Mouse (Mus musculus) liver, postnatal 0 days (tissue): ENCODE data around the gene Pxmp4. TPM values are rescaled to one million over a fixed set of nuclear protein-coding genes. Genes with fewer than 3 reads are reported as not detected.

Experiments
- ATAC-seq: fragments of 200-750 bp; cut with Nextera tagmentation; 2 replicates; pipeline ENCODE4 v1.8.0; 2017; ENCODE audit warnings: mild to moderate bottlenecking, moderate library complexity
- DNase-seq: peaks from one replicate; pipeline ENCODE4 v3.0.0-alpha.2; 2016
- H3K27ac ChIP-seq: fragments of 300-500 bp; sonication (generic); 2 replicates; pipeline ENCODE4 v1.5.1; 2014; ENCODE audit warnings: antibody characterized with exemption, moderate library complexity, mild to moderate bottlenecking, low read depth
- H3K27me3 ChIP-seq: fragments of 300-500 bp; sonication (generic); 2 replicates; pipeline ENCODE4 v1.6.1; 2014; ENCODE audit warnings: low read length, control low read depth, mixed read lengths; ENCODE audit not compliant: insufficient read depth
- H3K36me3 ChIP-seq: fragments of 300-500 bp; sonication (generic); replicated peaks from 2 replicates; pipeline ENCODE4 v1.6.1; 2014; ENCODE audit warnings: mild to moderate bottlenecking, control low read depth, low read length, moderate library complexity, mixed read lengths; ENCODE audit not compliant: insufficient read depth
- H3K4me1 ChIP-seq: fragments of 300-500 bp; sonication (generic); 2 replicates; pipeline ENCODE4 v1.6.1; 2014; ENCODE audit warnings: antibody characterized with exemption, mild to moderate bottlenecking, control low read depth; ENCODE audit not compliant: insufficient read depth
- H3K4me2 ChIP-seq: fragments of 300-500 bp; sonication (generic); 2 replicates; pipeline ENCODE4 v1.6.1; 2014; ENCODE audit warnings: low read depth, mild to moderate bottlenecking, low read length, moderate library complexity, mixed read lengths
- H3K4me3 ChIP-seq: fragments of 300-500 bp; sonication (generic); 2 replicates; pipeline ENCODE4 v1.5.1; 2014; ENCODE audit warnings: low read depth, low read length
- H3K9ac ChIP-seq: fragments of 300-500 bp; sonication (generic); replicated peaks from 2 replicates; pipeline ENCODE4 v1.6.1; 2014; ENCODE audit warnings: mild to moderate bottlenecking, moderate library complexity
- H3K9me3 ChIP-seq: fragments of 300-500 bp; sonication (generic); 2 replicates; pipeline ENCODE4 v1.6.1; 2016; ENCODE audit warnings: mild to moderate bottlenecking, control low read depth, low read length, mixed read lengths
- CTCF ChIP-seq: sonication (generic); IDR thresholded peaks from 2 replicates; pipeline ENCODE4 v1.5.1; 2016; ENCODE audit warnings: antibody characterized with exemption, low read depth
- EP300 ChIP-seq: IDR thresholded peaks from 2 replicates; pipeline ENCODE4 v1.6.1; 2016; ENCODE audit warnings: antibody characterized with exemption, low read depth, mild to moderate bottlenecking
- WGBS: fragments of 180-500 bp; shearing (Covaris S2); extraction: QIAGEN DNeasy Blood & Tissue Kit; methylation state at CpG from one replicate; pipeline ENCODE4 v1.1.7; 2014; ENCODE audit not compliant: insufficient replicate concordance; 5-methylcytosine and 5-hydroxymethylcytosine counted together
- polyA plus RNA-seq: library from polyadenylated mRNA; unstranded; fragments of >200 nt; fragmentation: Nextera tagmentation; extraction: Ambion mirVana; gene quantifications from 2 replicates; pipeline ENCODE4 v1.2.1, GENCODE M21; 2015

Pxmp4 gene
- polyA plus RNA-seq, 1 experiment from 2014 or later = 68.5 TPM

- H3K36me3 ChIP-seq = no peaks in the 10 kb centered on the region
- no peak for ATAC-seq
- H3K4me1 ChIP-seq = peaks cover 26% of the 10 kb centered on the region
- H3K27ac ChIP-seq = peak overlapping the region; percentile 39; the same call in 1 of the 2 replicates
- H3K4me2 ChIP-seq = peak overlapping the region; percentile 50
- WGBS = 41% methylated on average over 5 of the region's 5 CpGs
- no peaks in the 10 kb centered on the region for H3K9me3 ChIP-seq
- no peak overlapping the region for H3K9ac ChIP-seq
- DNase-seq = no peak
- no peaks in the 10 kb centered on the region for H3K27me3 ChIP-seq
- TF ChIP-seq EP300 (no peak), CTCF (no peak)
- H3K4me3 ChIP-seq = no peak overlapping the region
Measured at GRCm38 (mm10) chr2:154615674-154616073, 12.2 kb upstream of the Pxmp4 start.

DNA sequence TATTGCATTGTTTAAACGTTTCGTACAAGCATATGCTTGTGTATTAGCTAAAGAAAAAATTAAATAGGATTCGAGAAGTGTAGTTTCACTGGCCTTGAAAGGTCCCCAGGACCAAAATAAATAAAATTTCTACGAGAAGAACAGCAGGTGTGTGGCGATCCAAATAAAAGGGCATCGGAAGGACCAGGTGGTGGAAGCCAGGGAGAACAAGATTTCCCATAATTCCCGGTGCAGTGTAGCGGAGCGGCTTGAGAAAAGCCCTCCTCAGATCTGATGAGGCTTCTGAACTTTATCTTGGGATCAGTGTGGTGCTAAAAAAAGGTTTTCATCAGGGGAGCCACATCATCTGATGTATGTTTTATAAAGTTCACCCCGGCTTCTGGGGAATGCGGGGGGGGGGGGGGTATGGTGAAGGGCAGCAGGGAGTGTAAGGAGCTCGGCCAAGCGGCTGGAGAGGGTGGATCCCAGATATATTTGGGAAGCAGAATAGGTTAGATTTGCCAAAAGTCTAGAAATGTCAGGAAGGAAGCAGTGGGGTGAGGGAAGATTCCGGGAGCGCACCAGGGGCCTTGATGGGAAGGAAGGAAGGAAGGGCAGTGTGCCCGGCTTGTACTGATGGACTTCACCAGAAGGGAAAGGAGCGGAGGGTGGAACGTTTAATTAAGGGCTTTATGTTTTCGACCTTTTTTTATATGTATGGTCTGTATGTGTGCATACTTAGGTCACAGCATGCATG lies 11.5 kb upstream of the Pxmp4 start:
- TF ChIP-seq CTCF = no peak
- TF ChIP-seq EP300 = no peak

GRCm38 (mm10) chr2:154613118-154614115 lies 9.9 kb upstream of the Pxmp4 start, which contains the start of the genes Zfp341 and 4930519P11Rik:
TSS of gene Zfp341 (plus strand) at chr2:154613297.
TSS of gene 4930519P11Rik (minus strand) at chr2:154613437.
- H3K9me3 ChIP-seq = no peaks in the 10 kb centered on the region
- peak; percentile 92 for DNase-seq
- H3K27ac ChIP-seq = peak within 1 kb of the TSS; percentile 91
- under 1% methylated on average over 65 of the region's 98 CpGs for WGBS
- peak within 1 kb of the TSS; percentile 62 for H3K4me3 ChIP-seq
- TF ChIP-seq CTCF (peak; percentile 87), EP300 (no peak)
- ATAC-seq = peak; percentile 86
- peak within 1 kb of the TSS; percentile 93 for H3K4me2 ChIP-seq
- no peaks in the 10 kb centered on the region for H3K36me3 ChIP-seq
- H3K4me1 ChIP-seq = peaks cover 36% of the 10 kb centered on the region
- H3K27me3 ChIP-seq = no peaks in the 10 kb centered on the region
- H3K9ac ChIP-seq = peak within 1 kb of the TSS; percentile 78

More for the DNA sequence above, 11.5 kb upstream of the Pxmp4 start:
- no peak overlapping the region for H3K4me3 ChIP-seq
- no peaks in the 10 kb centered on the region for H3K36me3 ChIP-seq
- H3K4me1 ChIP-seq = peaks cover 30% of the 10 kb centered on the region
- no peak for DNase-seq
- H3K27me3 ChIP-seq = no peaks in the 10 kb centered on the region
- H3K9me3 ChIP-seq = no peaks in the 10 kb centered on the region
- peak overlapping the region; percentile 50 for H3K4me2 ChIP-seq
- no peak for ATAC-seq
- no peak overlapping the region for H3K9ac ChIP-seq
- 55% methylated on average over 19 of the region's 19 CpGs for WGBS
- peak overlapping the region; percentile 39; the same call in 1 of the 2 replicates for H3K27ac ChIP-seq

DNA sequence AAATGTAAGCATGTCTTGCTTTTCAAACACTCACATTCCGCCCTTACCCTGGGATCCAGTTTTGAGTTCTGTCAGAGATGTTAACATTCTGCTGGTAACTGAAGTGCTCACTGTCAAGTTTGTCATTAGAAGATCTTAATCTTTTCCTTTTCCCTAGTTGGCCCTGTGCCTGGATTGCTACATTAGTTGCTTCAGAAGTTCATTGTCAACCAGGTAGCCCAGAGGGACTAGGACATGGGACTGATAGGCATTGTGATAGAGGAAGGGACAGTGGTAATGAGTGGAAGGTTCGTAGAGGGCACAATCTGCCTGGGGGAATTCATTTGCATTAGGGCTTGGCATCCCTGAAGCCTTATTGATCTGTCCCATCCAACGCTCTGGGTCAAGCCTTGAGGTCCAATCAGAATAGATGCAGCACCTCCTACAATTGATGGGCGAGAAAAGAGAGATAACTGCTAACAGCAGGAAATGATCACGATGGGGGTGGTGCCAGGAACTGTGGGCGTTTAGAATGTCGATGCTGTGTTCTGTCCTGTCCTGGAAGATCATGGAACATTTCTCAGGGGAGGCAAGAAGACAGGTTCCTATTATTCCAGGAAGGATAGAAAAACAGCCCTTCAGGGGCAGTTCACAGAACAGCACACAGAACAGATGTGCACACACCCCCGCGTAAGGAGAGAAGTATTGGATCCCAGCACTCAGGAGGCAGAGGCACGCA lies 5.7 kb upstream of the Pxmp4 start:
- Histone ChIP-seq H3K36me3 (no peaks in the 10 kb centered on the region), H3K4me1 (peaks cover 35% of the 10 kb centered on the region), H3K9ac (no peak overlapping the region), H3K9me3 (no peaks in the 10 kb centered on the region), H3K27ac (peak overlapping the region; percentile 74), H3K4me2 (no peak overlapping the region), H3K4me3 (no peak overlapping the region), H3K27me3 (no peaks in the 10 kb centered on the region)
- TF ChIP-seq CTCF = no peak
- no peak for TF ChIP-seq EP300
- DNase-seq (peak; percentile 55), ATAC-seq (peak; percentile 37)
- WGBS = 39% methylated on average over 10 of the region's 10 CpGs

DNA sequence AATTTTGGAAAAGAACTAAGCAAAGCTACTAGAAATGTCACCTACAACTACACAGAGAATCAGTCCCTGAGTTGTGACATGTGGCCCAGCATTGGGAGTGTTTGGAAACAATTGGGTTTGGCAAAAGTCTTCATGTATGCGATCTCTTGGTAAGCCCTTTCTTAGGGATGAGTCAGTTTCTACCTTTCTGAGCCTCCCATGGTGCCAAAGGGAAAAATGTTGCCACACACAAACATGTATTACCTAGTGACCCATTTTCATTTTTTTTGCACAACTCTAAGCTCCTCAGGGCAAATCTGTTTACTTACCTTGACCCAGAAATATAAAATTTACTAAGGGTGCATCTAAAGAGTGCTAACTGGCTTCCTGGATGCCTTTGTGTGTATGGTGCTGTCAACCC lies 3.5 kb upstream of the Pxmp4 start:
- no peak for TF ChIP-seq CTCF
- 0 out of 2 replicates have a peak, but pooled peaks have one; percentile 11 for TF ChIP-seq EP300
- no peaks in the 10 kb centered on the region for H3K36me3 ChIP-seq
- H3K9me3 ChIP-seq = no peaks in the 10 kb centered on the region
- DNase-seq = no peak
- no peak overlapping the region for H3K4me2 ChIP-seq
- ATAC-seq = no peak
- no peaks in the 10 kb centered on the region for H3K27me3 ChIP-seq
- WGBS = 70% methylated on average over 1 of the region's 1 CpGs
- peak overlapping the region; percentile 36; the same call in 1 of the 2 replicates for H3K27ac ChIP-seq
- no peak overlapping the region for H3K4me3 ChIP-seq
- no peak overlapping the region for H3K9ac ChIP-seq
- H3K4me1 ChIP-seq = peaks cover 29% of the 10 kb centered on the region
